Mouse (Mus musculus): ENCODE measurements at regions not wholly inside any gene's neighbourhood (a gene's known extent, or its start where the extent isn't known, plus 50 kb on each side); places are given as distances from the start of the nearest gene placed in this dataset.

- no peak for DNase-seq (ENCODE audit: low spot score in 2 of 2)
Observed at GRCm38 (mm10) chr11:105538421-105539210, 51.2 kb upstream of the Tanc2 start.

DNA sequence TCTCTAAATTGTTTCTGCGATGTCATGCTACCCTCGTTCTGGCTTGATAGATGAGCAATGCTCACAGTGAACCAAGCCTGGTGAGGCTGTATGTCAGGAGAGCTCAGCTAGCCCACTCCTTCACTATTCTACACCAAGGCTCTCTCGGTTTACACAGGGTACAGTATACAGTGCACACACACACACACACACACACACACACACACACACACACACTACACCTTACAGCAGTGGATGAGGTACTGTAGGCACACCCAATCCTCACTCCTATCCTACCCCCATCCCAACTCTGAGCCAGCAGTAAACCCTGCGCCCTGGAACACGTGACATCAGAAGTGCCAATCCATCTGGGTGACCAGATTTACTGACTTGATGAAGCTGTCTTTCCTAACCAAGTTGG is 57.2 kb upstream of the Tanc2 start:
- DNase-seq (ENCODE audit: low spot score in 2 of 2) = no peak

- DNase-seq (ENCODE audit: low spot score in 2 of 2) = no peak
Observed at GRCm38 (mm10) chr11:105530711-105531157, 59.1 kb upstream of the Tanc2 start.

GRCm38 (mm10) chr11:105526066-105526465 is 63.7 kb upstream of the Tanc2 start:
- no peak for DNase-seq (ENCODE audit: low spot score in 2 of 2)

DNA sequence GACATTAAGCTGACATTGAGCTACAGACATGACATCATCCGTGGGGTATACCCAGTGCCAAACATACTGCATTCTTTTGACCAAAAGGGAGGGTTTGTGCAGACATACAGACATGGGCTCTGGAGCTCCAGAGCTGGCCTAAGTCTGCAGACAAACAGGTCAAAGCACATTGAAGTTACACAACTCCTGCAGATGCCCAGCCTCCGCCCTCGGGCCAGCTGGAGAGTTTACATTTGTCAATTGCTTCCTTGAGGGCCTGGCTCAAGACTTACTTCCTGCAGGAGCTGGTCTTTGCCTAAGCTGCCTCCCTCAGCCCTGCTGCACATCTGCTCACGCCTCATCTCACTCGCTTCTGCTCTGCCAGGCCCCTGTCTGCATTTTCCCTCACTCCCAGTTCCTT is 64.2 kb upstream of the Tanc2 start:
- peak; percentile 45 to 72 for DNase-seq (ENCODE audit: low spot score in 2 of 2)

DNA sequence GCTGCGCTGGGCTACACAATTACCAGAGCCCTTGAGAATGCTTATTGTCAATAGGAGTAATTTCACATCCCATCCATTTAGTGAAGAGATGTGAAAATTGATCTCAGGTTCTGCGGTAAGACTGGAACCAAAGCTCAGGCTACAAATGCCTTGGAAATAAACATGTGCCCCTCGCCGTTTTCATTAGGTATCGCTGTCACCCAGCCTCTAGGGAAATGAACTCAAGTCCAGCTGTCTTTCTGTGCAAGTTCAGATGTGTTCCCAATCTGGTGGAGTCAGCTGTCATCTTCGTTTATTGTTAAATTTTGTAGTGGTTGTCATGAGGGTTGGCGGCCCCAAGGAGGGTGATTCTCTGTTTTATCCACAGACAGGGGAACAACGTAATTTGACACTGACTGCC is 65.4 kb upstream of the Tanc2 start:
- DNase-seq (ENCODE audit: low spot score in 2 of 2) = no peak

DNA sequence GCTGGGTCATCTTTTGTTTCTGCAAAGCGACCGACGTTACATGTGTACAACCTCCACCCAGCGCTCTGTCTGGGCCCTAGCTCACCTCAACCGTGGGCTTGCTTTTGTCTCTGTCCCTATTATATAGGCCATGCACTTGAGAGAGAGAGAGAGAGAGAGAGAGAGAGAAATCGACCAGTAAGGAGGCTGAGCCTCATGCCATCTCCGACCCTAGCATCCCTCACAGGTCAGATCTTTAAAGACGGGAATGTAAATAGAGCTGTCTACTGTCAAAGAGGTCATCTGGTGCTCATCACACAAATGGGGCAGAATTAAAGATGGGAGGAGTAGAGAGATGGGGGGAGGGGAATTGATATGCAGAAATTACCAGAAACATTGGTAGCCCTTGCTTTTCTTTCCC is 66.0 kb upstream of the Tanc2 start:
- DNase-seq (ENCODE audit: low spot score in 2 of 2) = no peak

GRCm38 (mm10) chr11:105520398-105520797 is 63.9 kb upstream of the March10 start:
- DNase-seq (ENCODE audit: low spot score in 2 of 2) = no peak

- DNase-seq (ENCODE audit: low spot score in 2 of 2) = no peak
Observed at GRCm38 (mm10) chr11:105513275-105513674, 56.7 kb upstream of the March10 start.

DNA sequence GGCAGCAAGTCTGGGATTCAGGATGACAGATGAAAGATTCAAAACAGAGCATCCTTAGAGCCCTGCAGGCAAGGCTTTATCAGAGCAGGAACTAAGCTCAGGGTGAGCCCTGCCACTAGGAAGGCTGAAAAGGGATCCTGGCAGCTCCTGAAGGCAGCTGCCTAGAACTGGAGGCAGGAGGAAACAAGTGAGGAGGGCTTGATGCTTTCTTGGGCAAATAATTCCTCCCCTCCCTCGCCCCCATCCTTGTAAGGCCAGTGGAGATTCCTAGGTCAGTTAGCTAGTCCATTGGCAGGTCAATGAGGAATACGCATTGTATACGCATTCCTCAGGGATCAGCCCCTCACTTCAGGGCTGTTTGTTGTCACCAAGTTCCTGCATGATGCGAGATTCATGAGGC is 54.1 kb upstream of the March10 start:
- DNase-seq (ENCODE audit: low spot score in 2 of 2) = no peak

DNA sequence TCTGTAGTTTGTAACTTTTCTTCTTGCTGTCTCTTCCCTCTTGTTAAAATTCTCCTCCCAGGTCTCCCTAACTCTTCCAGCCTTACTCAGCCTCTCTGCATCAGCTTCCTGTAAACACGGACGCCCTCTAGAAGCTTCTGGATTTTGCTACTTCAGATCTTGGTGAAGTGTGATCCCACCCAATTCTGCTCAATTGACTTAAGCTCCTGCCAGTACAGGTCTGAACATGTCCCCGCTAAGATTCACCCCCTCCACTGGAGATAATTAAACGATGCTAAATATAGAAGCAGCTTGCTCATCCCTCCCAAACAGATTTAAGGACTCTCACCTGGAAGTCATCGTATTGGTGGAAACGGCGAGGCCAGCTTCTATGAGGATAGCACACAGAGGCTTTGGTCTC is 53.5 kb upstream of the March10 start:
- DNase-seq (ENCODE audit: low spot score in 2 of 2) = no peak

- DNase-seq (ENCODE audit: low spot score in 2 of 2) = no peak
Observed at GRCm38 (mm10) chr11:105508660-105509038, 52.1 kb upstream of the March10 start.

GRCm38 (mm10) chr11:105507972-105508659 is 51.6 kb upstream of the March10 start:
- DNase-seq (ENCODE audit: low spot score in 2 of 2) = no peak

- DNase-seq (ENCODE audit: low spot score in 2 of 2) = no peak
Observed at GRCm38 (mm10) chr11:105507332-105507971, 50.9 kb upstream of the March10 start.
